Mouse (Mus musculus) liver, embryonic 11.5 days (tissue): ENCODE data around the gene Zfp277. TPM values are rescaled to one million over a fixed set of nuclear protein-coding genes. Genes with fewer than 3 reads are reported as not detected.

Source experiments
- ATAC-seq: fragments of 200-750 bp; cut with Nextera tagmentation; replicated peaks from 2 replicates; pipeline ENCODE4 v1.8.0; 2017; ENCODE audit warnings: moderate number of reproducible peaks, mild to moderate bottlenecking, moderate TSS enrichment, moderate library complexity; ENCODE audit not compliant: low FRiP score
- DNase-seq: peaks from one replicate; pipeline ENCODE4 v3.0.0-alpha.2; 2017; ENCODE audit warnings: low spot score
- H3K27ac ChIP-seq: fragments of 300-500 bp; sonication (generic); 2 replicates; pipeline ENCODE4 v1.5.1; 2014; ENCODE audit warnings: mild to moderate bottlenecking, low read depth, low read length, control low read depth
- H3K27me3 ChIP-seq: fragments of 300-500 bp; sonication (generic); replicated peaks from 2 replicates; pipeline ENCODE4 v1.6.1; 2014; ENCODE audit warnings: low read length, mixed read lengths; ENCODE audit not compliant: control insufficient read depth, insufficient read depth
- H3K36me3 ChIP-seq: fragments of 300-500 bp; sonication (generic); 2 replicates; pipeline ENCODE4 v1.6.1; 2014; ENCODE audit warnings: mild to moderate bottlenecking, low read length, moderate library complexity, mixed read lengths; ENCODE audit not compliant: control insufficient read depth, insufficient read depth
- H3K4me1 ChIP-seq: fragments of 300-500 bp; sonication (generic); replicated peaks from 2 replicates; pipeline ENCODE4 v1.6.1; 2014; ENCODE audit warnings: low read length, mixed read lengths; ENCODE audit not compliant: control insufficient read depth, insufficient read depth
- H3K4me2 ChIP-seq: fragments of 300-500 bp; sonication (generic); 2 replicates; pipeline ENCODE4 v1.6.1; 2014; ENCODE audit warnings: mild to moderate bottlenecking, control low read depth, moderate library complexity
- H3K4me3 ChIP-seq: fragments of 300-500 bp; sonication (generic); 2 replicates; pipeline ENCODE4 v1.5.1; 2014; ENCODE audit warnings: low read depth, low read length, control low read depth
- H3K9ac ChIP-seq: fragments of 300-500 bp; sonication (generic); 2 replicates; pipeline ENCODE4 v1.6.1; 2014; ENCODE audit warnings: low read depth, low read length, control low read depth
- H3K9me3 ChIP-seq: fragments of 300-500 bp; sonication (generic); 2 replicates; pipeline ENCODE4 v1.6.1; 2016; ENCODE audit warnings: low read length, inconsistent platforms, mixed read lengths; ENCODE audit not compliant: control insufficient read depth
- WGBS: fragments of 180-500 bp; shearing (Covaris S2); extraction: QIAGEN DNeasy Blood & Tissue Kit; methylation state at CpG from one replicate; pipeline ENCODE4 v1.1.7; 2014; 5-methylcytosine and 5-hydroxymethylcytosine counted together
- polyA plus RNA-seq: library from polyadenylated mRNA; unstranded; fragments of >200 nt; fragmentation: Nextera tagmentation; extraction: Ambion mirVana; gene quantifications from 2 replicates; pipeline ENCODE4 v1.2.1, GENCODE M21; 2014

Zfp277 gene
- polyA plus RNA-seq = 23.4 and 25.7 TPM in 2 replicates

DNA sequence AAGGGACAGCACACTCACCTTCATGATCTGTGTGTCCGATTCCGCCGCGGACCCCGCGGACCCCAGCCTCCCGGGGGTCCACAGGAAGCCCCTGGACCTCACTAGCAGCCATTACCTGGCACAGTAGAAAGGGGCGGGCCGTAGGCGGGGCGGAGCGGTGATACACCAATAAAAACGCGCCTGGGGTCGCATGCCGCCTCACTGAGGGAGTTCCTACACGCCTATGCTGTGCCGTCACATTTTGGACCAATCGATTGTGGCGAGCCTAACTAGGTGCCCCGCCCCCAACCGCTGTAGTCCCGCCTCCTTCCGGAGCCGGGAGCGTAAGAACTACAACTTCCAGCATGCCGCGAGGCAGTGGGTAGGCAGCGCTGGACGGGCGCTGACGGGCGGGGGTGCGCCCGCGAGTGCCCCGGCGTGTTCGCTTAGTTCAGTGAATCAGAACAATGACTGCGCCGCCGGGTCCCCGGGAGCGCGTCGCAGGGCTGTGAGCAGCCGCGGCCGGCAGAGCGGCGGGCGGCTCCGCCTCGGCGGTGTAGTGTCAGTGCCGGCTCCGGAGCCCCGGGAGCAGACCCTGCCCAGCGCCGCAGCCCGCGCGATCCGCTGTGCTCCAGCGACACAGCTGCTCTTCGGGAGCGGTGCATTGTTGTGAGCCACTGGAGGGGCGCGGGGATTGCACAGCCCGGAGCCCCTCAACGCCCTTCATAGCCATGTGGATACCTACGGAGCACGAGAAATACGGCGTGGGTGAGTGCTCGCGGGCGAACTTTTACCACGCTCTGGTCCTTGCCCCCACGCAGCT lies at the start of gene Zfp277, which contains the start of gene Dock4:
Gene Zfp277, minus strand, starts transcription at position 255 of the 802 bp plus-strand sequence.
Gene Dock4, plus strand, starts transcription at position 305 of the 802 bp plus-strand sequence.
- Histone ChIP-seq H3K27ac (0 out of 2 replicates have a peak within 1 kb of the TSS, but pooled peaks have one; percentile 32), H3K9me3 (no peaks in the 10 kb centered on the region), H3K4me3 (peak within 1 kb of the TSS; percentile 76), H3K4me1 (peaks cover 4% of the 10 kb centered on the region), H3K9ac (peak within 1 kb of the TSS; percentile 69), H3K4me2 (peak within 1 kb of the TSS; percentile 85), H3K27me3 (peaks cover 17% of the 10 kb centered on the region), H3K36me3 (no peaks in the 10 kb centered on the region)
- WGBS = 0% methylated on average over 80 of the region's 80 CpGs
- peak; percentile 97 for DNase-seq
- ATAC-seq = peak; percentile 99

DNA sequence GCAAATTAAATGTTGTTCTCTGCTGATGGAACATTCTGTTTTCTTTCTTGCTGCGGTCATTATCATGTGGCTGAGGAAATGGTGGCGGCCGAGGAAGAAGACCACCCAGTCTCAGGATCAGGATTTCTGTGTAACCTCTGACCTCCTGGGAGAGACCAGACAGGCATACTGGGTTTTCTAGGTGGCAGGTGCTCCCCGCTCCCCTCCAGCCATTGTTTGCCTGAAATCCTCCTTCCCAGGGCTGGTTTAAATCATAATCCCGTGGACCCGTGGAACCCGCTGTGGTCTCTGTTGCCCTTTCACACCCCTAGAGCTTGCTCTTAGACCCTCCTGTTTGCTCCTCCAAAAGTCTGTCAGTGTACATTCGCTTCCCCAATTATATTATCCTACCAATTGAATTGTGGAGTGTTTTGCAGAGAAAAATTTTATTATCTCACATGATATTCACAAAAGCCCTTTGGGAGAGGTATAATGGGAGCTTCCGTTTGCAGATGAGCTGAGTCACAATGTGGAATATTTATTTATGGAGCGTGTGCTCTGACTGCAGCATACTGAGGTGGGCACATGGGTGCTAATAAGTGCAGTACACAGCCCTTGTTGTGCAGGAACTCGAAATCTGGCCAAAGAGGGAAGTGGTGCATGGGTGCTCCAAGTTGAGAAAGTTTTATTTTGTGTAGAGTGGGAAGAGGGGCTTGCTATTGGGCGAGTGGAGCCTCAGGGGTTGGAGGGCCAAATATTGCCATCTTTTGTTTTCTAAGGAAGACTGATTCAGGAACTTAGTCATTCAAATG lies 40.5 kb upstream of the Zfp277 start:
- Histone ChIP-seq H3K4me2 (no peak overlapping the region), H3K9ac (no peak overlapping the region), H3K4me1 (no peaks in the 10 kb centered on the region), H3K36me3 (no peaks in the 10 kb centered on the region), H3K27ac (no peak overlapping the region), H3K27me3 (no peaks in the 10 kb centered on the region), H3K9me3 (no peaks in the 10 kb centered on the region), H3K4me3 (no peak overlapping the region)
- DNase-seq (no peak), ATAC-seq (no peak)
- 65% methylated on average over 12 of the region's 12 CpGs for WGBS

DNA sequence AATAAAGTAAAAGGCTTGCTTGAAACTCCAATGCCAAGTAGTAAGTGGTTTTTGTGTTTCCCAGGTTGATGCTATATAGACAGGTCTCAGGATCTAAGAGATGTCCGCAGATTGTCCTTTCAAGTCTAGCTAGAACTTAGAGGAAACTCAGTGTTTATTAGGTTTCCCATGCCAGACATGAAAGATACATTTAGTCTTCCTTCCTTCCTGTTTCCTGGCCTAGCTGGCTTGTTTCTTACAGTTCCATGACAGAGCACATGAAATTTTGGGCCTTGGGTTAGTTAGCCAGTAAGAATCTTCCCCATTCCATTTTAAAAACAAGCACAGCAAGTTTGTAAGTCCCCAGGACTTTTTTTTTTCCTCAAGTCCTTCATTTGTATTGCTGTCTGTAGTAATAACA lies 39.5 kb upstream of the Zfp277 start:
- Histone ChIP-seq H3K9me3 (no peaks in the 10 kb centered on the region), H3K4me3 (no peak overlapping the region), H3K27ac (no peak overlapping the region), H3K9ac (no peak overlapping the region), H3K4me2 (no peak overlapping the region), H3K4me1 (no peaks in the 10 kb centered on the region), H3K27me3 (no peaks in the 10 kb centered on the region), H3K36me3 (no peaks in the 10 kb centered on the region)
- WGBS = 62% methylated on average over 1 of the region's 1 CpGs
- no peak for ATAC-seq
- no peak for DNase-seq

DNA sequence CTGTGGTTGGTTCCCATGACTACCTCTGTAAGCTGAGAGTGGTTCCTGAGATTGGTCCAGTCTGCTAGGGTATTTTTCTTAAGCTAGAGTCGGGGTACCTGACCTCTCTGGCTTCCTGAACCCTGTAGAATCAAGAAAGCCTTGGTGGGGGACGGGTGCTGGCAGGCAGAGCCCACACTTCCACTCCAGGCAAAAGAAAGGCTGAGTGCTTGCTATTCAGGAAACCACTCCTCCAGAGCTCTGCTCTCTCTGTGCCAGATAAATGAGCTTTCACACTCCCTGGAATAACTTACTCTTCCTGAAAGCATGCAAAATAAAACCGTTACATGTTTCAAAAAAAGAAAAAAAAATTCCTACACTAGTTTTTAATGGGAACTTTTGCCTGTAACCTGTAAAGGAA lies 38.5 kb upstream of the Zfp277 start:
- no peak overlapping the region for H3K27ac ChIP-seq
- H3K9me3 ChIP-seq = no peaks in the 10 kb centered on the region
- no peak overlapping the region for H3K4me2 ChIP-seq
- H3K9ac ChIP-seq = no peak overlapping the region
- no peak overlapping the region for H3K4me3 ChIP-seq
- no peak for DNase-seq
- H3K27me3 ChIP-seq = no peaks in the 10 kb centered on the region
- no peaks in the 10 kb centered on the region for H3K4me1 ChIP-seq
- ATAC-seq = no peak
- 28% methylated on average over 3 of the region's 3 CpGs for WGBS
- no peaks in the 10 kb centered on the region for H3K36me3 ChIP-seq

DNA sequence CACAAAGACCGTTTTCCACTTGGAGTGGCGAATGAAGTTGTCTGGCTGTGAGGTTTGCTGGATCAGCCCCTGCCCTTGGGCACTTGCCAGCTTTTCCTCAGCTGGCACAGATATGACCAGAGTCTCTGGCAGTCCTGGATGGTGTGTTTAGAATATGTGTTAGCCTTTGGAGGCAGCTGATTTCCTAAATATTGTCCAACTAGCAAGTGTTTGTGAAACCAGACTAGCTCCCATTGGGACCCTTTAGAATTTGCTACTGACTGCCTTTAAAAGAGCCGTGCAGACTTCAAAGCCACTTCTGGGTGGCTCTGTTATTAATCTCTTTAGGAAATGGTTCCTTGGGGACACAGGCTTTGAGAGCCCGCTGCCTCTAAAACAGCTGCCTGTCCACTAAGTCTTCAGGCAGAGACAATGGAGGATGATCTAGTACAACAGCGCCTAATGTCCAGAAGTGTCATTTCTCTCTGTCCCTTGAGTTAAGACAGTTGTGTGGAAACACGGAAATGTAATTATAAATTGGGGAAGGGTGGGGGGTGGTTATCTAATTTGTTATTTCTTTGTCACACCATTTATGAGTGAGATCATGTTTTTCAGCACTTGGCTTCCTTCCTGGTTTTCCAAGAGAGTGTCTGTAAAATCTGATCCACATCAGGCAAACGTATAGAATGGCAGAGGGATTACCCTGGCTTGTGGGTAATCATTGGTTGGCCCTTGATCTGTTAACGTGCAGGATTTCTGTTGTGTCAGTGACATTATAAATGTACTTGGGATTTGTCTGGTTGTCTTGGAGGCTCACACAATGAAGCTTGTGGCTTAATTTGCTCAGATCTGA lies 32.1 kb upstream of the Zfp277 start:
- DNase-seq (no peak), ATAC-seq (no peak)
- Histone ChIP-seq H3K9ac (no peak overlapping the region), H3K4me1 (no peaks in the 10 kb centered on the region; the same call in 1 of the 2 replicates), H3K4me2 (no peak overlapping the region), H3K27ac (no peak overlapping the region), H3K9me3 (no peaks in the 10 kb centered on the region), H3K4me3 (no peak overlapping the region), H3K36me3 (no peaks in the 10 kb centered on the region), H3K27me3 (no peaks in the 10 kb centered on the region)
- 70% methylated on average over 8 of the region's 8 CpGs for WGBS

DNA sequence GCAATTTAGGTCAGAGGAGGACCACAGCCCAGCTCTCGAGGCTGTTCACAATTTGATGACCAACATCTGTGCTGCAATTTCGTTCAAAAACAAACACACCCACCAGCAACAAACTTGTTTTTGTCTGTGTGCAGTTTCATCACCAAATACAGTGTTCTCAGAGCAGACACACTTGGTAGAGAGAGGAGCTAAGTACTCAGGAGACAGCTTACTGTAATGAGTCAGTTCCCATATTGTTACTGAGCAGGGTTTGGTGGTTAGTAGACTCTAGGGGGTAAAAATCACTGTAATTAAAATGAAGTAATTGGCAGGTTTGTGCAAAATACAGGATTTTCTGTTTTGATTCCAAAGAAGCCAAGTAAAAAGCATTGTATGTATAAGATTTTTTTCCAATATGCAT lies 28.0 kb upstream of the Zfp277 start:
- no peak for DNase-seq
- no peak overlapping the region for H3K4me3 ChIP-seq
- no peaks in the 10 kb centered on the region for H3K36me3 ChIP-seq
- no peaks in the 10 kb centered on the region; the same call in 1 of the 2 replicates for H3K4me1 ChIP-seq
- H3K27me3 ChIP-seq = no peaks in the 10 kb centered on the region
- H3K4me2 ChIP-seq = no peak overlapping the region
- no peak for ATAC-seq
- 39% methylated on average over 2 of the region's 2 CpGs for WGBS
- no peak overlapping the region for H3K27ac ChIP-seq
- no peaks in the 10 kb centered on the region for H3K9me3 ChIP-seq
- H3K9ac ChIP-seq = no peak overlapping the region

DNA sequence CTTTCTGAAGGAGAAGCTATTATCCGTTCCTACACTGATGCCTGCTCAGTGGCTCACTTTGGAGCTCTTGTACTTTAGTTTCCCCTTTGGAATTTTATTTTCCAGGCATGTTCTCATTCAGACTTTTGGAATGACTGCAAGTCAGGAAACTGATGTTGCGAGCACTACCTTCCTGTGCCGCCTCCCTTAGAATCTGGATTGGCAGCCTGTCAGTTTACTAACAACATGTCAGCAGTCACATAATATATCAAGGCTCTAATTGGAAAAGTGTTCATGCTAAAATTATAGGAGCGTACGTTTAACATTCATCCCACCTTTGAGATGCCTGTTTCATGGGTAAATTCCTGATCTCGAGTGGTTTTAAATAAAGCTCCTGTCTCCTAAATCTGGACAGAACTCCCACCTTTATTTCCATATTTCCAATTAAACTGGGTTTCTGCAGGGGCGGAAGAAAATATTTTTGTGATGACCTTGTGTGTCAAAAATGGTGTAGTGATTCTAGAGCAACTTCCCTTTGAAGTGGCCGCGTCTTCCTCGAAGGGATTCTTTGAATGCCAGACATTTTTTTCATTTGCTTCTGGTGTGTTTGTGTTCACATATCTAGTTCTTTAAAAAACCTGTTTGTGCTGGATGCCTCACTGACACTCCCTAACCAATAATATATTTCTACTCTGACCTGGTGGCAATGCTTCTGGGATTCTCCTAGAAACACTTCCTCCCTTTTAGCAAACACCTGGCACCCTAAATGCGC lies 26.1 kb upstream of the Zfp277 start:
- Histone ChIP-seq H3K4me2 (peak overlapping the region; percentile 7; the same call in 1 of the 2 replicates), H3K4me1 (no peaks in the 10 kb centered on the region; the same call in 1 of the 2 replicates), H3K4me3 (no peak overlapping the region), H3K36me3 (no peaks in the 10 kb centered on the region), H3K27ac (no peak overlapping the region), H3K27me3 (no peaks in the 10 kb centered on the region), H3K9ac (no peak overlapping the region), H3K9me3 (no peaks in the 10 kb centered on the region)
- no peak for ATAC-seq
- WGBS = 51% methylated on average over 11 of the region's 11 CpGs
- no peak for DNase-seq

DNA sequence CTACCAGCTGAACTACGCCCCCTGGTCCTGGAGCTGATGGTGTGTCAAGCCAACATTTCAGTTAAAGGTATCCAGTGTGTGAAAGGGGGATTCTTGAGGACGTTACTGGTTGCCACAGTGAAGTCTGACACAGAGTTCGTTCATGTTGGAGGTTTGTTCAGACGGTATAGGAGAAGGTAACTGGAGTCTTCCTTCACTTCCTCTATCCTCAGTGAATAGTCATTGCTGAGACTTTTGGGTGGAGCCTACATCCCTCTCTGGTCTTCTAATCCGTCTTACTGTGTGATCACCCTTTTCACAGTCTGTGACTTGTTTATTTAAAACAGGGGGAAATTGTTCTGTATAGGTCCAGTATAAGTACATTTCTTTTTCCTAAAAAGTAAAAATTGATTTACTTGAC lies 23.3 kb upstream of the Zfp277 start:
- no peak overlapping the region for H3K27ac ChIP-seq
- H3K4me2 ChIP-seq = no peak overlapping the region
- no peaks in the 10 kb centered on the region for H3K27me3 ChIP-seq
- H3K36me3 ChIP-seq = no peaks in the 10 kb centered on the region
- no peak for DNase-seq
- H3K4me1 ChIP-seq = no peaks in the 10 kb centered on the region; the same call in 1 of the 2 replicates
- H3K4me3 ChIP-seq = no peak overlapping the region
- no peak for ATAC-seq
- H3K9ac ChIP-seq = no peak overlapping the region
- WGBS = 60% methylated on average over 5 of the region's 5 CpGs
- H3K9me3 ChIP-seq = no peaks in the 10 kb centered on the region
